Mouse (Mus musculus) liver, embryonic 14.5 days (tissue): ENCODE results near the gene Fgfr2. TPM values are rescaled to one million over a fixed set of nuclear protein-coding genes. Genes with fewer than 3 reads are reported as not detected.
"Not testable (repeated sequence)": the region's sequence is repeated elsewhere in the genome, so short reads cannot be mapped to it uniquely, and the experiment has no call there.

Experiments
- ATAC-seq: fragments of 200-750 bp; cut with Nextera tagmentation; 2 replicates; pipeline ENCODE4 v1.8.0; 2017; ENCODE audit warnings: moderate number of reproducible peaks, mild to moderate bottlenecking, moderate library complexity; ENCODE audit not compliant: insufficient read depth
- DNase-seq, 3 experiments: peaks; one replicate each; pipeline ENCODE4 v3.0.0-alpha.2; 2012 to 2013; ENCODE audit warnings: low read depth in 3 of 3, low spot score in 3 of 3
- H3K27ac ChIP-seq: fragments of 300-500 bp; sonication (generic); 2 replicates; pipeline ENCODE4 v1.5.1; 2014; ENCODE audit warnings: moderate library complexity, mild to moderate bottlenecking, control low read depth, inconsistent platforms
- H3K27me3 ChIP-seq: fragments of 300-500 bp; sonication (generic); 2 replicates; pipeline ENCODE4 v1.6.1; 2014; ENCODE audit warnings: mild to moderate bottlenecking, low read length, moderate library complexity; ENCODE audit not compliant: control insufficient read depth, insufficient read depth
- H3K36me3 ChIP-seq: fragments of 300-500 bp; sonication (generic); replicated peaks from 2 replicates; pipeline ENCODE4 v1.6.1; 2014; ENCODE audit warnings: low read depth; ENCODE audit not compliant: control insufficient read depth, insufficient read depth
- H3K4me1 ChIP-seq, 2 experiments: fragments of 200-500 bp in 1 of 2; fragments of 300-500 bp in 1 of 2; sonication (generic) in 1 of 2; replicated peaks; 2 replicates each; pipeline ENCODE4 v1.6.1; 2012 to 2014; ENCODE audit warnings: antibody characterized with exemption in 1 of 2, inconsistent platforms in 1 of 2, low read length in 1 of 2; ENCODE audit not compliant: control insufficient read depth in 2 of 2, insufficient read depth in 2 of 2
- H3K4me2 ChIP-seq: fragments of 300-500 bp; sonication (generic); 2 replicates; pipeline ENCODE4 v1.6.1; 2014; ENCODE audit warnings: low read depth, mild to moderate bottlenecking, control low read depth, moderate library complexity
- H3K4me3 ChIP-seq, 2 experiments: fragments of 200-500 bp in 1 of 2; fragments of 300-500 bp in 1 of 2; sonication (generic) in 1 of 2; 2 replicates each; pipeline ENCODE4 v1.5.1; 2012 to 2014; ENCODE audit warnings: low read depth in 2 of 2, low read length in 2 of 2, mild to moderate bottlenecking in 2 of 2, control low read depth in 1 of 2, inconsistent platforms in 1 of 2, moderate library complexity in 1 of 2; ENCODE audit not compliant: insufficient read depth in 1 of 2
- H3K9ac ChIP-seq: fragments of 300-500 bp; sonication (generic); replicated peaks from 2 replicates; pipeline ENCODE4 v1.6.1; 2014; ENCODE audit warnings: mild to moderate bottlenecking, control low read depth, moderate library complexity
- H3K9me3 ChIP-seq: fragments of 300-500 bp; sonication (generic); 2 replicates; pipeline ENCODE4 v1.6.1; 2016; ENCODE audit warnings: low read length, mixed read lengths; ENCODE audit not compliant: control insufficient read depth
- CTCF ChIP-seq: IDR thresholded peaks from 2 replicates; pipeline ENCODE4 v1.5.1; 2016; ENCODE audit warnings: antibody characterized with exemption, low read depth, control low read depth
- EP300 ChIP-seq: IDR thresholded peaks from 2 replicates; pipeline ENCODE4 v1.6.1; 2016; ENCODE audit warnings: antibody characterized with exemption, low read depth
- WGBS: fragments of 180-500 bp; shearing (Covaris S2); extraction: QIAGEN DNeasy Blood & Tissue Kit; methylation state at CpG from one replicate; pipeline ENCODE4 v1.1.7; 2014; ENCODE audit not compliant: insufficient replicate concordance; 5-methylcytosine and 5-hydroxymethylcytosine counted together
- polyA plus RNA-seq, 2 experiments: library from polyadenylated mRNA; depleted of rRNA in 1 of 2; stranded (reverse) in 1 of 2; unstranded in 1 of 2; fragments of >200 nt; fragmentation: Nextera tagmentation in 1 of 2; extraction: Ambion mirVana in 1 of 2; gene quantifications; 2 replicates each; pipeline versions ENCODE4 v1.2.1 to v1.2.3; 2012 to 2014

Gene Fgfr2
- polyA plus RNA-seq, 2 experiments: 7.9 to 8.8 TPM

DNA sequence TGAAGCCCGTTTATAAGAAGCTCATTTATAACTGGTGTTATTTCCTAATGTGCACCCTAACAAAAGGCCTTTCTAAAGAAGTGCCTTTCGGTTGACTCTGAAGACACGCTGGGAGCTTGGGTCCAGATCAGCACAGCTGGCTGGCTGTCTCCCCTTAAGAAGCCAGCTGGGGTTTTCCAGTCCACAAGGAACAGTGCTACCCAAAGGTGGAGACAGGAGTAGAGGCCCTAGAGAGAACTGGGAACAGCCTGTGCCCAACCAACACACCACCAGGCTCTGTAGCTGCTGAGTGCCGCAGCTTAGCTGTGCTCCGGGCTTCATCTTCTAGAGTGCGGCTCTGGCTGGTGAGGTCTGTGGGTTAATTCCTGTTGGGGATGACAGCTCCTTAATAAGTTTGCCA is 22.1 kb downstream of the Fgfr2 start:
- H3K36me3 ChIP-seq: no peaks in the 10 kb centered on the region
- H3K27me3 ChIP-seq: no peaks in the 10 kb centered on the region
- no peak overlapping the region for H3K4me3 ChIP-seq
- no peak overlapping the region for H3K27ac ChIP-seq
- H3K9ac ChIP-seq: no peak overlapping the region
- no peak for TF ChIP-seq CTCF
- no peak for TF ChIP-seq EP300
- ATAC-seq: no peak
- H3K9me3 ChIP-seq: no peaks in the 10 kb centered on the region
- no peak for DNase-seq
- 80% methylated on average over 6 of the region's 6 CpGs for WGBS
- H3K4me1 ChIP-seq: 0 out of 4 replicates have a peak, but pooled peaks cover 0 to 1% of the 10 kb centered on the region in 2 experiments
- H3K4me2 ChIP-seq: no peak overlapping the region

- Histone ChIP-seq H3K4me1 (0 out of 4 replicates have a peak, but pooled peaks cover 0 to 1% of the 10 kb centered on the region in 2 experiments), H3K36me3 (no peaks in the 10 kb centered on the region), H3K27ac (no peak overlapping the region), H3K4me2 (no peak overlapping the region), H3K27me3 (no peaks in the 10 kb centered on the region), H3K9me3 (no peaks in the 10 kb centered on the region), H3K9ac (no peak overlapping the region), H3K4me3 (no peak overlapping the region)
- TF ChIP-seq CTCF: no peak
- no peak for TF ChIP-seq EP300
- ATAC-seq (no peak), DNase-seq (no peak)
- 69% methylated on average over 6 of the region's 6 CpGs for WGBS
Measured at GRCm38 (mm10) chr7:133100178-133100577, 23.0 kb downstream of the Fgfr2 start.

GRCm38 (mm10) chr7:133099266-133099665 is 23.9 kb downstream of the Fgfr2 start:
- TF ChIP-seq CTCF: no peak
- TF ChIP-seq EP300: no peak
- no peak for DNase-seq

GRCm38 (mm10) chr7:133098118-133098793 is 24.9 kb downstream of the Fgfr2 start:
- no peak overlapping the region for H3K27ac ChIP-seq
- no peaks in the 10 kb centered on the region for H3K27me3 ChIP-seq
- TF ChIP-seq EP300: no peak
- TF ChIP-seq CTCF: no peak
- H3K4me3 ChIP-seq: no peak overlapping the region
- no peaks in the 10 kb centered on the region for H3K36me3 ChIP-seq
- ATAC-seq (no peak), DNase-seq (no peak)
- no peaks in the 10 kb centered on the region for H3K9me3 ChIP-seq
- H3K4me2 ChIP-seq: no peak overlapping the region
- H3K9ac ChIP-seq: no peak overlapping the region
- H3K4me1 ChIP-seq: 0 out of 4 replicates have a peak, but pooled peaks cover 0 to 1% of the 10 kb centered on the region in 2 experiments
- 78% methylated on average over 12 of the region's 12 CpGs for WGBS

More at GRCm38 (mm10) chr7:133099266-133099665, 23.9 kb downstream of the Fgfr2 start:
- no peak for ATAC-seq
- Histone ChIP-seq H3K36me3 (no peaks in the 10 kb centered on the region), H3K27ac (no peak overlapping the region), H3K9me3 (no peaks in the 10 kb centered on the region), H3K4me1 (0 out of 4 replicates have a peak, but pooled peaks cover 0 to 1% of the 10 kb centered on the region in 2 experiments), H3K4me3 (no peak overlapping the region), H3K9ac (no peak overlapping the region), H3K27me3 (no peaks in the 10 kb centered on the region), H3K4me2 (no peak overlapping the region)
- 66% methylated on average over 4 of the region's 4 CpGs for WGBS

DNA sequence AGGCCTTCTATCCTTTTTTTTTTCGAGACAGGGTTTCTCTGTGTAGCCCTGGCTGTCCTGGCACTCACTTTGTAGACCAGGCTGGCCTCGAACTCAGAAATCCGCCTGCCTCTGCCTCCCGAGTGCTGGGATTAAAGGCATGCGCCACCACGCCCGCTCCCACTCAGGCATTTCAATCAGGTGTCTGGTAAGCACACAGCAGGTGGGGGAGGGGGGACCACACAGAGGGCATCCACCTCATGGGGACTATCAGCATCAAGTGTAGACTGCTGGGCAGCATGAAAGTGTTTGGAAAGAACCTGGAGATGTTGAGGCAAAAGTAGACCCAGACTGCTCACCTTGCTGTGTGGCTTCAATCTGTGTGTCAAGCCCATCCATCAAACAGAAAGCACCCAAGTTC is 27.5 kb downstream of the Fgfr2 start:
- 57% methylated on average over 7 of the region's 7 CpGs for WGBS
- not testable (repeated sequence) for H3K27ac ChIP-seq, H3K36me3 ChIP-seq, H3K9ac ChIP-seq, ATAC-seq, H3K9me3 ChIP-seq, H3K4me2 ChIP-seq, H3K4me3 ChIP-seq, H3K4me1 ChIP-seq, H3K27me3 ChIP-seq, DNase-seq
